Mouse (Mus musculus) spleen, adult 2 months (tissue): ENCODE results near the gene Hmbs. TPM values are rescaled to one million over a fixed set of nuclear protein-coding genes. Genes with fewer than 3 reads are reported as not detected.
"Not testable (repeated sequence)": the region's sequence is repeated elsewhere in the genome, so short reads cannot be mapped to it uniquely, and the experiment has no call there.

Experiments used
- DNase-seq, 2 experiments: peaks; one replicate each; pipeline versions ENCODE4 v3.0.0 to v3.0.0-alpha.2; 2012 to 2021; ENCODE audit warnings: low spot score in 2 of 2, low read depth in 1 of 2
- H3K27ac ChIP-seq: fragments of 200-500 bp; 2 replicates; pipeline ENCODE4 v1.5.1; 2012; ENCODE audit warnings: low read length, inconsistent platforms; ENCODE audit not compliant: insufficient read depth
- H3K27me3 ChIP-seq: fragments of 200-500 bp; 2 replicates; pipeline ENCODE4 v1.6.1; 2012; ENCODE audit warnings: mild to moderate bottlenecking, moderate library complexity, low read length, inconsistent platforms; ENCODE audit not compliant: control insufficient read depth, insufficient read depth
- H3K36me3 ChIP-seq: fragments of 200-500 bp; 2 replicates; pipeline ENCODE4 v1.6.1; 2012; ENCODE audit warnings: mild to moderate bottlenecking, low read length, inconsistent platforms; ENCODE audit not compliant: control insufficient read depth, insufficient read depth
- H3K4me1 ChIP-seq: fragments of 200-500 bp; 2 replicates; pipeline ENCODE4 v1.6.1; 2011; ENCODE audit warnings: inconsistent platforms; ENCODE audit not compliant: control insufficient read depth, insufficient read depth, insufficient read length
- H3K4me3 ChIP-seq: fragments of 200-500 bp; 2 replicates; pipeline ENCODE4 v1.5.1; 2011; ENCODE audit warnings: mild to moderate bottlenecking, inconsistent platforms; ENCODE audit not compliant: insufficient read depth, insufficient read length; ENCODE audit errors: extremely low read depth
- CTCF ChIP-seq: fragments of 200-500 bp; IDR thresholded peaks from 2 replicates; pipeline ENCODE4 v1.5.1; 2011; ENCODE audit warnings: mild to moderate bottlenecking, inconsistent platforms; ENCODE audit not compliant: insufficient read depth, insufficient read length, insufficient replicate concordance; ENCODE audit errors: extremely low read depth
- POLR2A ChIP-seq: fragments of 200-500 bp; IDR thresholded peaks from 2 replicates; pipeline ENCODE4 v1.6.1; 2011; ENCODE audit warnings: low read depth, low read length, inconsistent platforms
- WGBS: fragments of 180-500 bp; shearing (Covaris S2); methylation state at CpG from one replicate; pipeline ENCODE4 v1.1.7; 2018; 5-methylcytosine and 5-hydroxymethylcytosine counted together
- polyA plus RNA-seq: library from polyadenylated mRNA; depleted of rRNA; stranded (reverse); fragments of >200 nt; gene quantifications from 2 replicates; pipeline ENCODE4 v1.2.3, GENCODE M21; 2012

Gene Hmbs
- polyA plus RNA-seq, 1 experiment, result 147 TPM

GRCm38 (mm10) chr9:44324147-44324546, 19.9 kb downstream of the Hmbs start:
- Histone ChIP-seq H3K4me1 (peaks cover 8% of the 10 kb centered on the region; the same call in 1 of the 2 replicates), H3K4me3 (no peak overlapping the region), H3K36me3 (0 out of 2 replicates have a peak, but pooled peaks cover 1% of the 10 kb centered on the region), H3K27me3 (no peaks in the 10 kb centered on the region), H3K27ac (no peak overlapping the region)
- TF ChIP-seq CTCF (no peak), POLR2A (no peak)
- no peak for DNase-seq
- WGBS, result 79% methylated on average over 6 of the region's 6 CpGs

GRCm38 (mm10) chr9:44323656-44324055, 20.4 kb downstream of the Hmbs start:
- H3K27ac ChIP-seq, H3K4me1 ChIP-seq: not testable (repeated sequence)
- WGBS, result 89% methylated on average over 4 of the region's 4 CpGs

GRCm38 (mm10) chr9:44320799-44321133, 23.3 kb downstream of the Hmbs start:
- Histone ChIP-seq H3K36me3 (peaks cover 6% of the 10 kb centered on the region), H3K27me3 (no peaks in the 10 kb centered on the region), H3K4me3 (peak overlapping the region; percentile 25; the same call in 1 of the 2 replicates), H3K4me1 (peaks cover 9% of the 10 kb centered on the region), H3K27ac (peak overlapping the region; percentile 1; the same call in 1 of the 2 replicates)
- no peak for DNase-seq
- no peak for TF ChIP-seq CTCF
- WGBS, result 24% methylated on average over 6 of the region's 6 CpGs

More at GRCm38 (mm10) chr9:44323656-44324055, 20.4 kb downstream of the Hmbs start:
- not testable (repeated sequence) for H3K36me3 ChIP-seq, H3K4me3 ChIP-seq, H3K27me3 ChIP-seq, DNase-seq

- WGBS, result 1% methylated on average over 66 of the region's 67 CpGs
- Histone ChIP-seq H3K4me1 (peaks cover 8% of the 10 kb centered on the region), H3K4me3 (peak within 1 kb of the TSS; percentile 89), H3K36me3 (peaks cover 10% of the 10 kb centered on the region), H3K27me3 (no peaks in the 10 kb centered on the region), H3K27ac (peak within 1 kb of the TSS; percentile 73)
- no peak for TF ChIP-seq CTCF
- peak; percentile 17; the same call in 1 of the 2 replicates for TF ChIP-seq POLR2A
- peak; percentile 66 to 81 for DNase-seq
These were observed 23.9 kb downstream of the Hmbs start, which contains the start of gene C2cd2l for GRCm38 (mm10) chr9:44319887-44320798. Gene C2cd2l, minus strand, starts transcription at chr9:44320285.

GRCm38 (mm10) chr9:44319105-44319886, 24.7 kb downstream of the Hmbs start:
- Histone ChIP-seq H3K4me3 (peak overlapping the region; percentile 89), H3K4me1 (peaks cover 8% of the 10 kb centered on the region), H3K27me3 (no peaks in the 10 kb centered on the region), H3K27ac (peak overlapping the region; percentile 73), H3K36me3 (peaks cover 13% of the 10 kb centered on the region)
- TF ChIP-seq POLR2A (no peak), CTCF (no peak)
- DNase-seq, result no peak
- 3% methylated on average over 37 of the region's 37 CpGs for WGBS

GRCm38 (mm10) chr9:44318826-44319095, 25.3 kb downstream of the Hmbs start:
- H3K36me3 ChIP-seq, result peaks cover 17% of the 10 kb centered on the region
- TF ChIP-seq POLR2A (no peak), CTCF (no peak)
- no peak for DNase-seq
- no peaks in the 10 kb centered on the region for H3K27me3 ChIP-seq
- no peak overlapping the region for H3K27ac ChIP-seq
- 22% methylated on average over 3 of the region's 3 CpGs for WGBS
- peaks cover 8% of the 10 kb centered on the region for H3K4me1 ChIP-seq
- H3K4me3 ChIP-seq, result 0 out of 2 replicates have a peak overlapping the region, but pooled peaks have one; percentile 89
